Mouse (Mus musculus) stomach, embryonic 14.5 days (tissue): ENCODE results near the gene Tmub2. TPM values are rescaled to one million over a fixed set of nuclear protein-coding genes. Genes with fewer than 3 reads are reported as not detected.
A peak's percentile ranks its signal among the peaks of the same experiment; 100 is the strongest.

Experiments used
- ATAC-seq: fragments of 200-750 bp; cut with Nextera tagmentation; 2 replicates; pipeline ENCODE4 v1.8.0; 2017; ENCODE audit warnings: low read depth, moderate TSS enrichment; ENCODE audit not compliant: insufficient number of reproducible peaks, insufficient read depth, low FRiP score
- H3K27ac ChIP-seq: fragments of 300-500 bp; sonication (generic); 2 replicates; pipeline ENCODE4 v1.5.1; 2014; ENCODE audit warnings: mild to moderate bottlenecking, low read length, moderate library complexity, mixed read lengths
- H3K27me3 ChIP-seq: fragments of 300-500 bp; sonication (generic); 2 replicates; pipeline ENCODE4 v1.6.1; 2014; ENCODE audit warnings: low read length, control low read depth, mixed read lengths; ENCODE audit not compliant: control insufficient read depth, insufficient read depth
- H3K36me3 ChIP-seq: fragments of 300-500 bp; sonication (generic); 2 replicates; pipeline ENCODE4 v1.6.1; 2014; ENCODE audit warnings: mild to moderate bottlenecking, control low read depth, low read length, moderate library complexity, mixed read lengths; ENCODE audit not compliant: control insufficient read depth, insufficient read depth
- H3K4me1 ChIP-seq: fragments of 300-500 bp; sonication (generic); 2 replicates; pipeline ENCODE4 v1.6.1; 2014; ENCODE audit warnings: low read length, control low read depth, mixed read lengths; ENCODE audit not compliant: control insufficient read depth, insufficient read depth
- H3K4me2 ChIP-seq: fragments of 300-500 bp; sonication (generic); replicated peaks from 2 replicates; pipeline ENCODE4 v1.6.1; 2014; ENCODE audit warnings: low read depth, low read length, control low read depth
- H3K4me3 ChIP-seq: fragments of 300-500 bp; sonication (generic); 2 replicates; pipeline ENCODE4 v1.5.1; 2014; ENCODE audit warnings: low read depth, low read length, control low read depth
- H3K9ac ChIP-seq: fragments of 300-500 bp; sonication (generic); replicated peaks from 2 replicates; pipeline ENCODE4 v1.6.1; 2014; ENCODE audit warnings: low read depth, mild to moderate bottlenecking, control low read depth, low read length, moderate library complexity, mixed read lengths
- H3K9me3 ChIP-seq: fragments of 300-500 bp; sonication (generic); 2 replicates; pipeline ENCODE4 v1.6.1; 2016; ENCODE audit warnings: low read depth, low read length, control low read depth; ENCODE audit not compliant: control insufficient read depth
- WGBS: fragments of 180-500 bp; shearing (Covaris S2); extraction: QIAGEN DNeasy Blood & Tissue Kit; methylation state at CpG from one replicate; pipeline ENCODE4 v1.1.7; 2014; 5-methylcytosine and 5-hydroxymethylcytosine counted together
- polyA plus RNA-seq: library from polyadenylated mRNA; unstranded; fragments of >200 nt; fragmentation: Nextera tagmentation; extraction: Ambion mirVana; gene quantifications from 2 replicates; pipeline ENCODE4 v1.2.1, GENCODE M21; 2014

Gene Tmub2
- polyA plus RNA-seq: 53.0 and 55.0 TPM in 2 replicates

DNA sequence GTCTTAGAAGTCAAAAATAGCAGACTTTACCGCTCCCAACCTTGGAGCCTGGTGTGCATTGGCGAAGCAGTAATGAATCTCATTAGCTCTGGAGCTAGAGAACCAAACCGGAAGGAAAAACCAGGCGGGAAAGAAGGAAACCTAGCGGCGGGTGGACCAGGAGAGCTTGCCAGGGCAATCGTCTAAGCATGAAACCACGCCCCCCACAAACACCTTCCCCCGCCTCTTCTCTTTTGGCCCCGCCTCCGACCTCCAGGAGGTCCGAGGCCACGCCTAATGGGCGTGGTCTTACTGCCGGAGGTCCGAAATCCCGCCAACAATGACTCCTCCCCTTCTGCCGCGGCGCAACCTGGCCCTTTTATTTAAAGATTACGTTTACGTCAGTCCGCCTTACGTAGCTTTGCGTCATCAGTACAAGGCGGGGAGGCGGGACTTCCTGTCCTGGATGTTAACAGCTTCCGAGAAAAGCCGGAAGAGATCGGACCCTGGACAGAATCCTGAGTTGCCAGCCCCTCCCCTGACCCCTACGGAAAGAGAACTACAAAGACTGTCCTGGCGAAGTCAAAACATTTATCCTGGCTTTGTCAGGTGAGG lies at the start of gene Tmub2:
Gene Tmub2 (plus strand): TSS at position 431 of the 594 bp plus-strand sequence.
- Histone ChIP-seq H3K4me2 (peak within 1 kb of the TSS; percentile 60), H3K4me1 (peaks cover 7% of the 10 kb centered on the region; the same call in 1 of the 2 replicates), H3K9me3 (no peaks in the 10 kb centered on the region), H3K27me3 (no peaks in the 10 kb centered on the region), H3K27ac (peak within 1 kb of the TSS; percentile 79), H3K36me3 (peaks cover 15% of the 10 kb centered on the region), H3K9ac (peak within 1 kb of the TSS; percentile 57), H3K4me3 (peak within 1 kb of the TSS; percentile 59)
- peak; percentile 88 for ATAC-seq
- WGBS: under 1% methylated on average over 32 of the region's 32 CpGs

DNA sequence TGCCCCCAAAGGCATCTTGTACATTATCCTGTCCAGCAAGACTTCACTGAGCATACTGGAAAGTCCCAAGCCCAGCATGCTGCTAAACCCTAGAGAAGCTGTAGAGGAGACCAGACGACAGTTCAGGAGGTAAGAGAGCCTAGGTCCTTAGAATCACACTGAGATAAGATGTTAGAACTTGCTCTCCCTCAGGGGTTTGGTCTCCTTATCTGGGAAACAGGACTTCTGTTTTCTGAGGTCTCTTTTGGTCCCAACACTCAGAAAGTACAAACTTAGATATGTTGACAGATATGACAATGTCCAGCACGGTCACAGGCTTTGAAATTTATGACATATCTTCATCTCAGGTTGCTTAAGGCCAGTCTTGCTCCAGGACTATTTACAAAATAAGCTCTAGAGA lies 48.7 kb upstream of the Tmub2 start:
- Histone ChIP-seq H3K9me3 (no peaks in the 10 kb centered on the region), H3K27me3 (no peaks in the 10 kb centered on the region), H3K27ac (no peak overlapping the region), H3K4me2 (no peak overlapping the region), H3K4me3 (no peak overlapping the region), H3K36me3 (no peaks in the 10 kb centered on the region), H3K4me1 (0 out of 2 replicates have a peak, but pooled peaks cover 4% of the 10 kb centered on the region), H3K9ac (no peak overlapping the region)
- no peak for ATAC-seq
- WGBS: 55% methylated on average over 2 of the region's 2 CpGs

GRCm38 (mm10) chr11:102240636-102241035 lies 44.1 kb upstream of the Tmub2 start:
- H3K36me3 ChIP-seq: no peaks in the 10 kb centered on the region
- H3K27me3 ChIP-seq: no peaks in the 10 kb centered on the region
- no peak overlapping the region for H3K4me2 ChIP-seq
- H3K4me3 ChIP-seq: no peak overlapping the region
- ATAC-seq: no peak
- peaks cover 13% of the 10 kb centered on the region; the same call in 1 of the 2 replicates for H3K4me1 ChIP-seq
- 83% methylated on average over 6 of the region's 6 CpGs for WGBS
- no peak overlapping the region for H3K9ac ChIP-seq
- no peak overlapping the region for H3K27ac ChIP-seq
- no peaks in the 10 kb centered on the region for H3K9me3 ChIP-seq

DNA sequence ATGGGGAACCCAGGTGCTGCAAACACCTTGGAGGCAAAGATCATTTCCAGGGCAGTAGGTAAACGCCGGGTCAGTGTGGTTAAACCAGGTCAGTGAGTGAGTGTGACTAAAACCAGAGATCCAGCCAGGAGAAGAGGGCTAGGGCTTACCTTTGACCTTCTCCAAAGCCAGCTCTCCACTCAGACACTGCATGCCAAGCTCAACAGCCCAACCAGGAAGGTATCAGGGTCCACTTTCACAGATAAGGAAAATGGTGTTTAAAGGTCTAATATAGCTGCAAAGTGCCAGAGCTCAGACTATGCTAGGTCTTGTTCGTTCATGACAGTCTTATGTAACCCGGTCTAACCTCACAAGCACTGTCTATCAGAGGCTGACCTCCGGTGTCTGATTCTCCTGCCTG lies 43.5 kb upstream of the Tmub2 start:
- Histone ChIP-seq H3K27ac (no peak overlapping the region), H3K9ac (no peak overlapping the region), H3K4me2 (no peak overlapping the region), H3K4me3 (no peak overlapping the region), H3K4me1 (peaks cover 18% of the 10 kb centered on the region; the same call in 1 of the 2 replicates), H3K9me3 (no peaks in the 10 kb centered on the region), H3K36me3 (no peaks in the 10 kb centered on the region), H3K27me3 (no peaks in the 10 kb centered on the region)
- ATAC-seq: no peak
- WGBS: 78% methylated on average over 5 of the region's 5 CpGs

- Histone ChIP-seq H3K4me3 (no peak overlapping the region), H3K27me3 (no peaks in the 10 kb centered on the region), H3K9me3 (no peaks in the 10 kb centered on the region), H3K4me1 (peaks cover 20% of the 10 kb centered on the region; the same call in 1 of the 2 replicates), H3K36me3 (no peaks in the 10 kb centered on the region), H3K27ac (no peak overlapping the region), H3K4me2 (no peak overlapping the region), H3K9ac (no peak overlapping the region)
- no peak for ATAC-seq
- 54% methylated on average over 5 of the region's 5 CpGs for WGBS
These were observed 42.9 kb upstream of the Tmub2 start for GRCm38 (mm10) chr11:102241874-102242273.

- H3K9ac ChIP-seq: peak overlapping the region; percentile 34
- peak overlapping the region; percentile 62 for H3K4me2 ChIP-seq
- peak overlapping the region; percentile 25 for H3K4me3 ChIP-seq
- no peaks in the 10 kb centered on the region for H3K27me3 ChIP-seq
- peaks cover 26% of the 10 kb centered on the region; the same call in 1 of the 2 replicates for H3K4me1 ChIP-seq
- ATAC-seq: peak; percentile 81
- H3K27ac ChIP-seq: peak overlapping the region; percentile 69
- no peaks in the 10 kb centered on the region for H3K9me3 ChIP-seq
- H3K36me3 ChIP-seq: no peaks in the 10 kb centered on the region
- 2% methylated on average over 32 of the region's 32 CpGs for WGBS
These were observed 39.7 kb upstream of the Tmub2 start for GRCm38 (mm10) chr11:102244926-102245449.

- 24% methylated on average over 14 of the region's 14 CpGs for WGBS
- Histone ChIP-seq H3K9ac (no peak overlapping the region), H3K4me2 (peak overlapping the region; percentile 62), H3K27ac (peak overlapping the region; percentile 69), H3K9me3 (no peaks in the 10 kb centered on the region), H3K36me3 (no peaks in the 10 kb centered on the region), H3K27me3 (no peaks in the 10 kb centered on the region), H3K4me3 (peak overlapping the region; percentile 25), H3K4me1 (peaks cover 26% of the 10 kb centered on the region; the same call in 1 of the 2 replicates)
- peak; percentile 46 for ATAC-seq
These were observed 39.0 kb upstream of the Tmub2 start for GRCm38 (mm10) chr11:102245581-102246272.

- H3K9ac ChIP-seq: no peak overlapping the region
- 66% methylated on average over 6 of the region's 6 CpGs for WGBS
These were observed 38.5 kb upstream of the Tmub2 start for GRCm38 (mm10) chr11:102246273-102246635.

More at GRCm38 (mm10) chr11:102246273-102246635, 38.5 kb upstream of the Tmub2 start:
- H3K27me3 ChIP-seq: no peaks in the 10 kb centered on the region
- H3K9me3 ChIP-seq: no peaks in the 10 kb centered on the region
- no peak overlapping the region for H3K4me3 ChIP-seq
- no peaks in the 10 kb centered on the region for H3K36me3 ChIP-seq
- no peak overlapping the region; the same call in 1 of the 2 replicates for H3K4me2 ChIP-seq
- peaks cover 26% of the 10 kb centered on the region; the same call in 1 of the 2 replicates for H3K4me1 ChIP-seq
- no peak for ATAC-seq
- H3K27ac ChIP-seq: peak overlapping the region; percentile 69
